Mouse (Mus musculus) midbrain, embryonic 16.5 days (tissue): Measurements from ENCODE around the gene Slc9a3r1. TPM values are rescaled to one million over a fixed set of nuclear protein-coding genes. Genes with fewer than 3 reads are reported as not detected.

Experiments used
- ATAC-seq: fragments of 200-750 bp; cut with Nextera tagmentation; 2 replicates; pipeline ENCODE4 v1.8.0; 2017; ENCODE audit warnings: moderate TSS enrichment
- H3K27ac ChIP-seq: fragments of 300-500 bp; sonication (generic); 2 replicates; pipeline ENCODE4 v1.5.1; 2014; ENCODE audit warnings: mild to moderate bottlenecking, low read length, mixed read lengths
- H3K27me3 ChIP-seq: fragments of 300-500 bp; sonication (generic); 2 replicates; pipeline ENCODE4 v1.6.1; 2014; ENCODE audit warnings: low read depth, low read length, mixed read lengths; ENCODE audit not compliant: control insufficient read depth, insufficient read depth
- H3K36me3 ChIP-seq: fragments of 300-500 bp; sonication (generic); 2 replicates; pipeline ENCODE4 v1.6.1; 2014; ENCODE audit warnings: mild to moderate bottlenecking, low read length, moderate library complexity, mixed read lengths; ENCODE audit not compliant: control insufficient read depth, insufficient read depth
- H3K4me1 ChIP-seq: fragments of 300-500 bp; sonication (generic); 2 replicates; pipeline ENCODE4 v1.6.1; 2014; ENCODE audit warnings: mild to moderate bottlenecking, low read length, mixed read lengths; ENCODE audit not compliant: control insufficient read depth, insufficient read depth
- H3K4me2 ChIP-seq: fragments of 300-500 bp; sonication (generic); 2 replicates; pipeline ENCODE4 v1.6.1; 2014; ENCODE audit warnings: mild to moderate bottlenecking, low read length, mixed read lengths
- H3K4me3 ChIP-seq: fragments of 300-500 bp; sonication (generic); 2 replicates; pipeline ENCODE4 v1.5.1; 2014; ENCODE audit warnings: low read depth, mild to moderate bottlenecking, low read length, moderate library complexity, mixed read lengths
- H3K9ac ChIP-seq: fragments of 300-500 bp; sonication (generic); 2 replicates; pipeline ENCODE4 v1.6.1; 2014; ENCODE audit warnings: low read depth, low read length, mixed read lengths
- H3K9me3 ChIP-seq: fragments of 300-500 bp; sonication (generic); replicated peaks from 2 replicates; pipeline ENCODE4 v1.6.1; 2014; ENCODE audit warnings: mild to moderate bottlenecking, low read length, mixed read lengths; ENCODE audit not compliant: control insufficient read depth, poor library complexity, severe bottlenecking
- WGBS: fragments of 180-500 bp; shearing (Covaris S2); extraction: QIAGEN DNeasy Blood & Tissue Kit; methylation state at CpG from one replicate; pipeline ENCODE4 v1.1.7; 2014; 5-methylcytosine and 5-hydroxymethylcytosine counted together
- polyA plus RNA-seq: library from polyadenylated mRNA; unstranded; fragments of >200 nt; fragmentation: Nextera tagmentation; extraction: Ambion mirVana; gene quantifications from 2 replicates; pipeline ENCODE4 v1.2.1, GENCODE M21; 2015

Slc9a3r1 gene
- polyA plus RNA-seq, 1 experiment from 2014 or later: 57.5 TPM

- ATAC-seq: no peak
- 87% methylated on average over 4 of the region's 4 CpGs for WGBS
These were observed 6.3 kb downstream of the Slc9a3r1 start for GRCm38 (mm10) chr11:115169430-115169829.

DNA sequence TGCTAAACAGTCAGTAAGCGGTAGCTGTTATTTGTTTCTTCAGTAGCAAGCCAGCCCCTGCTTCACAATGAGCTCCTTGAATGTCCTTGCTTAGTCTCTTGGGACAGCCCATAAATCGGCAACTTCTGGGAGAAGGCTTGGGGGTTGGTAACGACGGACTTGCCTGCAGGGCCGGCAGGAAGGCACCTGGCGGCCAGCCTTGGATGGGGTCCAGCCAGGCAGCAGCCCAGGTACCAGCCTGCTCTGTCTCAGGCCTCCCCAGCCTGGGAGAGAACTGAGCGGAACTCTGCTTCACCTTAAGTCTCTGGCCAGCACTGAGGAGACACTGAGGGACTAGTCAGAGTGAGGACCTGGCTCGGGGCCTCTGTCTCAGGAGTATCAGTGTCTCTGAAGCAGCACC, 8.0 kb downstream of the Slc9a3r1 start:
- WGBS: 53% methylated on average over 8 of the region's 8 CpGs
- Histone ChIP-seq H3K36me3 (no peaks in the 10 kb centered on the region), H3K9me3 (no peaks in the 10 kb centered on the region), H3K4me1 (peaks cover 10% of the 10 kb centered on the region; the same call in 1 of the 2 replicates), H3K4me3 (no peak overlapping the region), H3K4me2 (no peak overlapping the region), H3K27me3 (0 out of 2 replicates have a peak, but pooled peaks cover 3% of the 10 kb centered on the region), H3K27ac (no peak overlapping the region), H3K9ac (no peak overlapping the region)
- ATAC-seq: no peak

More at GRCm38 (mm10) chr11:115169430-115169829, 6.3 kb downstream of the Slc9a3r1 start:
- Histone ChIP-seq H3K9ac (no peak overlapping the region), H3K27ac (no peak overlapping the region), H3K27me3 (peaks cover 19% of the 10 kb centered on the region; the same call in 1 of the 2 replicates), H3K4me2 (no peak overlapping the region), H3K4me1 (peaks cover 10% of the 10 kb centered on the region), H3K4me3 (no peak overlapping the region), H3K36me3 (no peaks in the 10 kb centered on the region), H3K9me3 (no peaks in the 10 kb centered on the region)

DNA sequence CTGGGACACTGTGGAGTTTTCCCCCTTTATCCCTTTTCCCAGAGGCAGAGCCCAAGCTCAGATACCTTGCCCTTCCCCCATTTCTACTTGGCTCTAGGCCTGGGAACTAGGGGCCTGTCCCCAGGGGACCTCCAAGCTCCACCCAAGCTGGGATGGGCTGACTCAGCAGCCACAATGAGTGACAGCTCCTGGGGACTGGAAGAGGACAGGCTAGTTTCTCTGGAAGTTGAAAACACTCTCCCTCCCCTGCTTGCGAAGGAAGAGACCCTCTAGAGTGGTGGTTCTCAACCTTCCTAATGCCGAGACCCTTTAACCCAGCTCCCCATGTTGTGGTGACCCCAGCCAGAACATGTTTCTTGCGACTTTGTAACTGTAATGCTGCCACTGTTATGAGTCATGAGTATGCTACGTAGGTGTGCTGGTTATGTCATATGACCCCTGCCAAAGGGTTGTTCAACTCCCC, 9.7 kb downstream of the Slc9a3r1 start:
- H3K4me1 ChIP-seq: peaks cover 10% of the 10 kb centered on the region; the same call in 1 of the 2 replicates
- 0 out of 2 replicates have a peak, but pooled peaks have one; percentile 28 for ATAC-seq
- no peak overlapping the region for H3K4me3 ChIP-seq
- no peaks in the 10 kb centered on the region for H3K9me3 ChIP-seq
- no peak overlapping the region for H3K27ac ChIP-seq
- no peaks in the 10 kb centered on the region for H3K36me3 ChIP-seq
- WGBS: 25% methylated on average over 4 of the region's 4 CpGs
- H3K9ac ChIP-seq: no peak overlapping the region
- H3K4me2 ChIP-seq: no peak overlapping the region
- no peaks in the 10 kb centered on the region for H3K27me3 ChIP-seq

- H3K4me3 ChIP-seq: no peak overlapping the region
- ATAC-seq: no peak
- WGBS: 12% methylated on average over 16 of the region's 16 CpGs
These were observed 10.6 kb downstream of the Slc9a3r1 start for GRCm38 (mm10) chr11:115173549-115174339.

GRCm38 (mm10) chr11:115176399-115177190, 13.5 kb downstream of the Slc9a3r1 start:
- Histone ChIP-seq H3K36me3 (no peaks in the 10 kb centered on the region), H3K4me3 (no peak overlapping the region), H3K9me3 (no peaks in the 10 kb centered on the region), H3K27ac (0 out of 2 replicates have a peak overlapping the region, but pooled peaks have one; percentile 24), H3K9ac (no peak overlapping the region), H3K4me1 (peaks cover 10% of the 10 kb centered on the region; the same call in 1 of the 2 replicates), H3K4me2 (no peak overlapping the region), H3K27me3 (no peaks in the 10 kb centered on the region)
- ATAC-seq: no peak
- WGBS: 59% methylated on average over 24 of the region's 24 CpGs

More at GRCm38 (mm10) chr11:115173549-115174339, 10.6 kb downstream of the Slc9a3r1 start:
- Histone ChIP-seq H3K4me2 (no peak overlapping the region), H3K36me3 (no peaks in the 10 kb centered on the region), H3K27ac (no peak overlapping the region), H3K4me1 (peaks cover 10% of the 10 kb centered on the region; the same call in 1 of the 2 replicates), H3K9me3 (no peaks in the 10 kb centered on the region), H3K27me3 (no peaks in the 10 kb centered on the region), H3K9ac (no peak overlapping the region)

DNA sequence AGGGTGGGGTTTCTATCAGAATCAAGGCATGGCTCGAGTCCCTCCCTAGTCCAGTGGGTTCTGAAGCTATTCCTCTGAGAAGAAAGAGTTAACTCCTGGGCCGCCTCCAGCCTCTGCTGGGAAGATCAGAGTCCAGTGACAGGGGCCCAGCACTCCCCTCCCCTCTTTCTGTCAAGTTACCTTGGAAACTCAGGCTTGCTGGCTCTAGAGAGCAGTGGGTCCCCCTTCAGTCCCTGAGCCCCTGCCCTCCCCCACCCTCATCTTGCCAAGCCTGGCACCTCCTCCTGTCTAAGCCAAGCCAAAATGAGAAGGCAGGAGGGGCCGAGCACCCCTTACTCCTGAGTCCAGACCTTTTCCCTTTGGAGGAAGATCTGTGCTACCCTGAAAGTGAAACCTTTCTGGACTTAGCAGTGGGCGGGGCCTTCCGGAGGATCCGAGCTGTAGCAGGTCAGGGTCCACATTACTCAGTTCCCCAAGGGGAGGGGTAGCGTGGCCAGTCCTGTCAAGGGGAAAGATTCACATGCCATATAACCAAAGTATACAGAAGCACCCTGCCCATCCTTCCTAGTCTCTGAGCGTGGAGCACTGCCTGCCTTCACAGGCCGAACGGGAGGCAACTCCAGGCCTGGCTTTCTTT, 14.5 kb downstream of the Slc9a3r1 start:
- peak; percentile 69 for ATAC-seq
- H3K4me1 ChIP-seq: peaks cover 10% of the 10 kb centered on the region; the same call in 1 of the 2 replicates
- H3K27me3 ChIP-seq: no peaks in the 10 kb centered on the region
- no peak overlapping the region for H3K4me2 ChIP-seq
- 19% methylated on average over 10 of the region's 10 CpGs for WGBS
- no peaks in the 10 kb centered on the region for H3K9me3 ChIP-seq
- no peak overlapping the region for H3K4me3 ChIP-seq
- peak overlapping the region; percentile 12; the same call in 1 of the 2 replicates for H3K27ac ChIP-seq
- no peaks in the 10 kb centered on the region for H3K36me3 ChIP-seq
- H3K9ac ChIP-seq: no peak overlapping the region

GRCm38 (mm10) chr11:115178766-115179165, 15.6 kb downstream of the Slc9a3r1 start:
- Histone ChIP-seq H3K27ac (peak overlapping the region; percentile 54; the same call in 1 of the 2 replicates), H3K4me1 (peaks cover 5% of the 10 kb centered on the region; the same call in 1 of the 2 replicates)
- 90% methylated on average over 2 of the region's 2 CpGs for WGBS

DNA sequence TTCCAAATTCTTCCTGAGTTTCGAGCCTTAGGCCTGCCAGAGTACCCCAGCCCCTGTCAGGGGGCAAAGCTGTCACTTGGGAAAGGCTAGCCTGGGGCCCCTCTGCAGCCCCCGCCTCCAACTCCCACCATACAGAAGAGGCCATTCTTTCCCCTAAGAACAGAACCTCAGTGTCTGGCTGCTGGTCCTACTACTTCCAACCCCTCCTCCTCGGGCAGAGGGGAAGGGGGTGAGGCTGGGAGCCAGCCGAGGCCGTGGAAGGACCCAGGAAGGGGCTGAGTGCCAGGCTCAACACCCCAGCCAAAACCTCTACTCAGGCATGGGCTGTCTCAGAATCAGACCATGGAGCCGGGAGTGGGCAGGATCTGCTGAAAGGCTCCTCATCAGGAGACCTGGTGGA, 16.1 kb downstream of the Slc9a3r1 start:
- 81% methylated on average over 6 of the region's 6 CpGs for WGBS
- Histone ChIP-seq H3K36me3 (no peaks in the 10 kb centered on the region), H3K4me2 (no peak overlapping the region), H3K27ac (peak overlapping the region; percentile 54; the same call in 1 of the 2 replicates), H3K4me3 (no peak overlapping the region), H3K27me3 (no peaks in the 10 kb centered on the region), H3K9me3 (no peaks in the 10 kb centered on the region), H3K4me1 (peaks cover 5% of the 10 kb centered on the region; the same call in 1 of the 2 replicates), H3K9ac (no peak overlapping the region)
- peak; percentile 70 for ATAC-seq

More at GRCm38 (mm10) chr11:115178766-115179165, 15.6 kb downstream of the Slc9a3r1 start:
- ATAC-seq: no peak
- Histone ChIP-seq H3K27me3 (no peaks in the 10 kb centered on the region), H3K9me3 (no peaks in the 10 kb centered on the region), H3K9ac (no peak overlapping the region), H3K36me3 (no peaks in the 10 kb centered on the region), H3K4me2 (no peak overlapping the region), H3K4me3 (no peak overlapping the region)
